Mouse (Mus musculus): ENCODE results near the gene Gna13.

- TF ChIP-seq POLR2A (IDR thresholded peaks at IDR 0.05; ENCODE audit: low read depth, low read length), result no peak
- TF ChIP-seq CTCF (IDR thresholded peaks at IDR 0.05; ENCODE audit: extremely low read depth, insufficient read length, insufficient replicate concordance, low read depth, low read length), result no peak
Measured at GRCm38 (mm10) chr11:109329331-109329730, 33.3 kb upstream of the Gna13 start.
